Mouse (Mus musculus) ovary, postnatal 14 days (tissue): ENCODE measurements around the gene Ndufv1.

Experiments
- DNase-seq: peaks from one replicate; pipeline ENCODE4 v3.0.0; 2022; ENCODE audit warnings: low spot score

Ndufv1 gene

GRCm38 (mm10) chr19:4001752-4002151 lies 10.9 kb downstream of the Ndufv1 start:
- DNase-seq: no peak

GRCm38 (mm10) chr19:4000949-4001525 lies 11.6 kb downstream of the Ndufv1 start:
- DNase-seq: no peak

- peak; percentile 92 for DNase-seq
Measured at GRCm38 (mm10) chr19:4000119-4000900, 12.3 kb downstream of the Ndufv1 start, which contains the start of the genes Nudt8 and Gm49405. Gene Nudt8 (plus strand): TSS chr19:4000580. Gene Gm49405 (plus strand): TSS chr19:4000626.

- no peak for DNase-seq
Measured at GRCm38 (mm10) chr19:3999121-3999730, 13.4 kb downstream of the Ndufv1 start.

- no peak for DNase-seq
Measured at GRCm38 (mm10) chr19:3998335-3998734, 14.3 kb downstream of the Ndufv1 start.

- no peak for DNase-seq
Measured at GRCm38 (mm10) chr19:3997231-3997630, 15.4 kb downstream of the Ndufv1 start.

GRCm38 (mm10) chr19:3996747-3997146 lies 15.9 kb downstream of the Ndufv1 start:
- no peak for DNase-seq

GRCm38 (mm10) chr19:3996106-3996505 lies 16.5 kb downstream of the Ndufv1 start:
- DNase-seq: no peak

- DNase-seq: no peak
Measured at GRCm38 (mm10) chr19:3995505-3995904, 17.1 kb downstream of the Ndufv1 start.

- DNase-seq: no peak
Measured at GRCm38 (mm10) chr19:3994932-3995331, 17.7 kb downstream of the Ndufv1 start.

- DNase-seq: no peak
Measured at GRCm38 (mm10) chr19:3992416-3992815, 20.2 kb downstream of the Ndufv1 start, which contains the start of gene Tbx10. Gene Tbx10 (plus strand): TSS chr19:3992752.

GRCm38 (mm10) chr19:3991966-3992365 lies 20.6 kb downstream of the Ndufv1 start:
- no peak for DNase-seq

GRCm38 (mm10) chr19:3991562-3991961 lies 21.0 kb downstream of the Ndufv1 start:
- DNase-seq: no peak

- DNase-seq: no peak
Measured at GRCm38 (mm10) chr19:3990804-3991203, 21.8 kb downstream of the Ndufv1 start.

- DNase-seq: no peak
Measured at GRCm38 (mm10) chr19:3988750-3989149, 23.9 kb downstream of the Ndufv1 start.

GRCm38 (mm10) chr19:3988066-3988465 lies 24.5 kb downstream of the Ndufv1 start:
- no peak for DNase-seq

- DNase-seq: peak; percentile 73
Measured at GRCm38 (mm10) chr19:3986334-3986733, 26.3 kb downstream of the Ndufv1 start, which contains the start of gene Acy3. Gene Acy3 (plus strand): TSS chr19:3986570.

GRCm38 (mm10) chr19:3985261-3985681 lies 27.3 kb downstream of the Ndufv1 start:
- DNase-seq: no peak

GRCm38 (mm10) chr19:3983527-3984200 lies 28.9 kb downstream of the Ndufv1 start:
- DNase-seq: no peak

- no peak for DNase-seq
Measured at GRCm38 (mm10) chr19:3980917-3981316, 31.7 kb downstream of the Ndufv1 start.

GRCm38 (mm10) chr19:3980309-3980708 lies 32.3 kb downstream of the Ndufv1 start:
- peak; percentile 75 for DNase-seq

GRCm38 (mm10) chr19:3975866-3976265 lies 36.7 kb downstream of the Ndufv1 start:
- DNase-seq: no peak
